Mouse (Mus musculus) gastrocnemius, adult 18-20 months (tissue): ENCODE measurements around the gene Olfr314. TPM values are rescaled to one million over a fixed set of nuclear protein-coding genes. Genes with fewer than 3 reads are reported as not detected.
"Not testable (repeated sequence)": the region's sequence is repeated elsewhere in the genome, so short reads cannot be mapped to it uniquely, and the experiment has no call there.

ENCODE experiments used
- DNase-seq: peaks from one replicate; pipeline ENCODE4 v3.0.0; 2021; ENCODE audit warnings: low spot score
- total RNA-seq, 2 experiments: library from RNA; stranded (reverse); gene quantifications; 2 replicates each; pipeline ENCODE4 v1.2.3; 2021

Gene Olfr314
- total RNA-seq, 2 experiments from 2014 or later, result not detected

DNA sequence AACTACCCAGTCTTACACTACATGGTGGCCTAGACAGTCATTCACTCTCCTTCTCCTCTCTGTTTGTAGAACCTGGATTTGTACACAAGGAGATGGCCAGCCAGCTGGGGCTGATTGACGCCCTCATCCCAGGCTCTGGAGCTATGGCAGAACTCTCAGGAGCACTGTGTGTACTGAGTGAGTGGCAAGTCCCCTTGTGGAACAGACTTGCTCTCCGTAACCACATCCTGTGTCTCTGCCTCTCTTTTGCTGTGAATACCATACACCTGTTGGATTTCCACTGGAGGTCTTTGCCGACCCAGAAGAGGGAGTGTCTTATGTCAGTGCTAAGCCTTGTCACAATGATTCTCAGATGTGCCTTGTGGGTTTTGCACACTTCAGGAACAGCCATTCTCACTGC lies 49.8 kb downstream of the Olfr314 start:
- not testable (repeated sequence) for DNase-seq

Other genes starting within 250 kb of the Olfr314 start
- gene Olfr330, start 248.1 kb upstream of the Olfr314 start, total RNA-seq, result not detected
- gene Olfr329-ps, start 236.5 kb upstream of the Olfr314 start, total RNA-seq, result not detected
- not detected for gene Olfr328, start 227.3 kb upstream of the Olfr314 start, total RNA-seq
- gene Olfr224, start 212.4 kb upstream of the Olfr314 start, total RNA-seq, result not detected
- not detected for gene Olfr325, start 205.2 kb upstream of the Olfr314 start, total RNA-seq
- gene Olfr324, start 187.8 kb upstream of the Olfr314 start, total RNA-seq, result not detected
- gene 2210407C18Rik, start 166.9 kb upstream of the Olfr314 start, total RNA-seq, result not detected
- not detected for gene Olfr323, start 152.5 kb upstream of the Olfr314 start, total RNA-seq
- not detected for gene Trim58, start 142.5 kb upstream of the Olfr314 start, total RNA-seq
- gene Olfr322, start 124.2 kb upstream of the Olfr314 start, total RNA-seq, result not detected
- not detected for gene Olfr320, start 101.9 kb upstream of the Olfr314 start, total RNA-seq
- not detected for gene Olfr319, start 83.8 kb upstream of the Olfr314 start, total RNA-seq
- not detected for gene Olfr318, start 58.9 kb upstream of the Olfr314 start, total RNA-seq
- gene Olfr317, start 43.7 kb upstream of the Olfr314 start, total RNA-seq, result not detected
- not detected for gene Olfr316, start 30.2 kb upstream of the Olfr314 start, total RNA-seq
- gene Olfr315, start 9.8 kb upstream of the Olfr314 start, total RNA-seq, result not detected
- gene Fam183b, start 19.0 kb downstream of the Olfr314 start, total RNA-seq, result not detected
- gene Olfr313, start 32.0 kb downstream of the Olfr314 start, total RNA-seq, result not detected
- gene Olfr312, start 46.3 kb downstream of the Olfr314 start, total RNA-seq, result not detected
- gene Olfr311, start 56.3 kb downstream of the Olfr314 start, total RNA-seq, result not detected
- under 1 TPM; 0.78 TPM for gene Gm12258, start 64.2 kb downstream of the Olfr314 start, total RNA-seq
- gene 2810021J22Rik, start 84.3 kb downstream of the Olfr314 start, total RNA-seq, result 1 to 10 TPM in 1 of 2 experiments, under 1 TPM in 1; 0.82 to 1.2 TPM
- gene Zfp39, start 121.3 kb downstream of the Olfr314 start, total RNA-seq, result 1 to 10 TPM; 2.8 to 3.1 TPM
- not detected for gene Btnl10, start 135.0 kb downstream of the Olfr314 start, total RNA-seq
- gene Rnf187, start 156.0 kb downstream of the Olfr314 start, total RNA-seq, result 10 to 100 TPM; 88.8 to 90.3 TPM
- gene Hist3h2ba, start 166.0 kb downstream of the Olfr314 start, total RNA-seq, result under 1 TPM; 0.62 to 0.97 TPM
- 10 to 100 TPM in 1 of 2 experiments, 1 to 10 TPM in 1; 9.1 to 11.1 TPM for gene Hist3h2a, start 171.7 kb downstream of the Olfr314 start, total RNA-seq
- under 1 TPM; 0.31 to 0.41 TPM for gene Trim17, start 171.7 kb downstream of the Olfr314 start, total RNA-seq
- 1 to 10 TPM; 5.9 to 6.5 TPM for gene Trim11, start 195.1 kb downstream of the Olfr314 start, total RNA-seq